Mouse (Mus musculus) adrenal gland, postnatal 10 days (tissue): ENCODE measurements at regions not wholly inside any gene's neighbourhood (a gene's known extent, or its start where the extent isn't known, plus 50 kb on each side); places are given as distances from the start of the nearest gene placed in this dataset.

Experiments used
- DNase-seq: peaks from one replicate; pipeline ENCODE4 v3.0.0; 2021; ENCODE audit warnings: mixed read lengths

DNA sequence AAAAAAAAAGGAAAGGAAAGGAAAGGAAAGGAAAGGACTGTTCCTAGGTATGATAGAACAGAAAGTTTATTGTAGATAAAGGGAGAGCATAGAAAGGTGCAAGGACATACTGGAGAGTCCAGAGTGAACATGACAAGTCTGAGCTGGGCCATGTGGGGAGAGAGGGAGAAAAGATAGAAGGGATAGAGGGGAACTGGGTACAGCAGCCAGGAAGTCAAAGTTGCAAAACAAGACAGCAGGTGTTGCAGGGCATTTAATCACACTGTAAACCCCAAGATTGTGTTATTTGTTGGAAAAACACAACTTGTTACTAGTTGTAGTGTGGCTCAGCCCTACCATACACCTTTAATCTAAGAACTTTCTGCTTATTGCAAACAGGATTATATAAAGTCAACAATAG, 110.6 kb upstream of the Gm28710 start:
- DNase-seq = no peak

DNA sequence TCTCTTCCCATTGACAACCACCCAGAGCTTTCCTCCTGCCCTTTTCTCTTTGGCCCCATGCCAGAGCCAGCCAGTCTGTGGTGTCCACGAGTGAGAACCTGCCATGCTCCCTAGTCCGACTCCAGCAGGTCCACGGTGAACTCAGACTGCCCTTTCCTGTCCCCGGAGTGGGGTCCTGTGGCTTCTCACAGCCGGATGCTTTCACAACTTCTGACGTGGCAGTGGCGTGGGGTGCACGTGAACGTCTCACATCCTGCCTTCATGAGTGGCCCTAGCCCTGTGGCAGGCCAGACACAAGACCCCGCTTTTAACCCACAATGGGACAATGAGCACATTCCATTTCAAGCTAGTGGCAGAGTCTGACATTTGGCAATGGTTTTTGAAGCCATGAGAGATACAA, 107.5 kb upstream of the Gm28710 start:
- no peak for DNase-seq

DNA sequence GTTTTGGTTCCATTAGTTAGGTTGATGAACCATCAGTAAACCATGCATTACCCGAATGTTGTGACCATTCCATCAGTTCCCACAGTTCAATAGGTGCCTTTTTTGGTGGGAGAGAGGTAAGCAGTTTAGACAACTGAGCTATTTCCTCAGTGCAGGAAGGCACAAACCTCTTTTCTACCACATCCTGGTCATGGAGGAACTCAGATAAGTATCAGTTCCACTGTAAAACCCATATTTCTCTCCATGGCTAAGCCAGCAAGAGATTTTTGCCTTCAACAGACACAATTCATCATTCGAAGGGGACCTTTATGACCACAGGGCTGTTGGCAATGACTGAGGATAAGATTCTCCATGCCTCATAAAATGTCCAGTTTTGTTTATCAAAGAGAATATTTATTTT, 92.3 kb upstream of the Gm28710 start:
- no peak for DNase-seq

DNA sequence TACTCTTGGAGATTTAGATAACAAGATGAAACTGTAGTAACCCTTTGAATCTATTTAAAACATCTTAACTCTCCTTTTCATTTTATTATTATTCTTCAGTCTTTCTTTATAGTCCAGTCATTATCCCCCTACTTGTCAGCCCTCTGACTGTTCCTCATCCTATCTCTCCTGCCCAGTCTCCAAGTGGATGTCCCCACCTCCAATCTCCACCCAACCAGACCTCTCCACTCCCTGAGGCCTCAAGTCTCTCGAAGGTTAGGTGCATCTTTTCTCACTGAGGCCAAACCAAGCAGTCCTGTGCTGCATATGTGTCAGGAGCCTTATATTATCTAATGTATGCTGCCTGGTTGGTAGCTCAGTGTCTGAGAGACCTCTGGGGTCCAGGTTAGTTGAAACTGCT, 91.1 kb upstream of the Gm28710 start:
- DNase-seq = no peak

DNA sequence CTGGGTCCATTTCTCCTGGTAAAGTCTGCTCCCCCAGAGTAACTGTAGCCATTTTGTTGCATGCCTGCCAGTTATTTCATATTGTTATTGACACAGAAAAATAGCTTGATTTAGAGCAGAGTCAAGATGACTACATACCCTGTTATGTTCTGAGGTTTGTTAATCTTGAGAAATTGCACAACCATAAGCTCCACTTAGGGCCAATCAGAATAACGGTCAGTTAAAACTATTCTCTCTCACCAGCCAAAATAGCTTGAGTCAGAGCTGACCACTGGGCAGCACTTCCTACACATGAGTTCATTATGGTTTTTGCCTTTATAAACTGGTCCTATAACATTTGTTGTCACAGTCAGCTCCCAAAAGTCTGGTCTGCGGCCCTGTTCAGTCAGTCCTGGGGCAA, 88.9 kb upstream of the Gm28710 start:
- peak; percentile 2 for DNase-seq

DNA sequence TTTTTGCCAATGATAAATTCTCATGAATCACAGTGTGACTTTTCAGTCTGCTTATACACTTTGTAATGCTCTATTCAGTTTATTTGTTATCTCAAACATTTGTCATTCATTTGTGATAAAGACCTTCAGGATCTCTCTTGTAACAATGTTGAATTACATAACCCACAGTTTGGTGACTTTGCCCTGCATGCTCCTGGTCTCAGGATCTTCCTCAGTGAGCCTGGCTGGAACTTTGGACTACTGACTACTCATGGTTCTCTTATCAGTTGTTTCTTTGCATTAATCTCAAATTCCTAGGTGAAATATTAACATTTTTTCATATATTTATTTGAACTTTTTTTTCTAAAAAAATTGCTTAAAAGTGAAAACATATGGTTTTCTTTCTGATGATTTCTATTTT, 75.7 kb upstream of the Gm28710 start:
- DNase-seq = no peak

DNA sequence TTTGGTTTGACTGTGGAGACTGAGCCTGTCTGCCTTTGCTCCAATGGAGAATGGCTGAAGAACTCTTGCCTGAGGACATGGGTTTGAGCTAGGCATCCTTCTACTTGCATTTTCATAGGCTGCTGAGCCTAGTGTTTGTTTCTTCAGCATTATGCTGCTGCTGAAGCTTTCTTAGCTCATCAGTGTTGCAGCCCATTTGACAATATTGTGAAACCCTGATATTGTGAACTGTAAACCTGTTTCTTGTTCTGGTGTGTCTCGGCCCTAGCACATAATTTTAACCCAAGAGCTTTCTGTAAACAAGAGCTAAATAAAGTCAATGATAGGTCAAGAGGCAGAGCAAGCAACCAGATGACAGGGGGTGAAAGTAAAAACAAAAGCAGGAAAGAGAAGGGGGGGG, 75.2 kb upstream of the Gm28710 start:
- DNase-seq = no peak

DNA sequence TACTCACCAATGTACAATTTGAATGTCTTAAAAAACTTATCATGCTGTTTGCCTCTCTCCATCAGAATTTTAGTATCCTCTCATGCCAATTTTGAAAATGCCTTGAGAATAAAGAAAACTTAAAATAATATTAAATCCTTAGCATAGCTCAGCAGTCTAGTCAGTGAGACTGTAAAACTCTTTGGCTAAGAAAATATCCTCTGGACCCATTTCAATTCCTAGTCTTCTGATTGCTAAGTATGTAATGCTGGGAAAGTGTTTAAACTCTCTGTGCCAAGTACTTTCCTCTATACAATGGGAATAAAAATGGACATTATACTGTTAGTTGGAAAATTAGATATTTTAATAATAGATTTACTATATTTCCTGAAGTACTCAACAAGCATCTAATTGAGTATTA, 66.8 kb upstream of the Gm28710 start:
- no peak for DNase-seq
